Mouse (Mus musculus) neural tube, embryonic 13.5 days (tissue): ENCODE data around the gene Rab26. TPM values are rescaled to one million over a fixed set of nuclear protein-coding genes. Genes with fewer than 3 reads are reported as not detected.

Source experiments
- ATAC-seq: fragments of 200-750 bp; cut with Nextera tagmentation; 2 replicates; pipeline ENCODE4 v1.8.0; 2017; ENCODE audit warnings: low read depth, mild to moderate bottlenecking, moderate TSS enrichment, moderate library complexity
- H3K27ac ChIP-seq: fragments of 300-500 bp; sonication (generic); replicated peaks from 2 replicates; pipeline ENCODE4 v1.5.1; 2015; ENCODE audit warnings: moderate library complexity, mild to moderate bottlenecking, inconsistent platforms
- H3K27me3 ChIP-seq: fragments of 300-500 bp; sonication (generic); 2 replicates; pipeline ENCODE4 v1.6.1; 2015; ENCODE audit warnings: mild to moderate bottlenecking, inconsistent platforms
- H3K36me3 ChIP-seq: fragments of 300-500 bp; sonication (generic); 2 replicates; pipeline ENCODE4 v1.6.1; 2015; ENCODE audit warnings: mild to moderate bottlenecking, inconsistent platforms
- H3K4me1 ChIP-seq: fragments of 300-500 bp; sonication (generic); replicated peaks from 2 replicates; pipeline ENCODE4 v1.6.1; 2015; ENCODE audit warnings: inconsistent platforms
- H3K4me2 ChIP-seq: fragments of 300-500 bp; sonication (generic); 2 replicates; pipeline ENCODE4 v1.6.1; 2015; ENCODE audit warnings: inconsistent platforms, mild to moderate bottlenecking, moderate library complexity
- H3K4me3 ChIP-seq: fragments of 300-500 bp; sonication (generic); 2 replicates; pipeline ENCODE4 v1.5.1; 2015; ENCODE audit warnings: mild to moderate bottlenecking, inconsistent platforms
- H3K9ac ChIP-seq: fragments of 300-500 bp; sonication (generic); 2 replicates; pipeline ENCODE4 v1.6.1; 2015; ENCODE audit warnings: moderate library complexity, mild to moderate bottlenecking, inconsistent platforms
- H3K9me3 ChIP-seq: fragments of 300-500 bp; sonication (generic); 2 replicates; pipeline ENCODE4 v1.6.1; 2016; ENCODE audit warnings: inconsistent platforms
- WGBS: fragments of 180-500 bp; shearing (Covaris S2); methylation state at CpG from one replicate; pipeline ENCODE4 v1.1.7; 2015; 5-methylcytosine and 5-hydroxymethylcytosine counted together
- polyA plus RNA-seq: library from polyadenylated mRNA; unstranded; fragments of >200 nt; fragmentation: Nextera tagmentation; extraction: Ambion mirVana; gene quantifications from 2 replicates; pipeline ENCODE4 v1.2.1, GENCODE M21; 2015

Rab26 gene
- polyA plus RNA-seq, 1 experiment from 2014 or later: 1.5 TPM

GRCm38 (mm10) chr17:24504085-24504484, 29.9 kb downstream of the Rab26 start:
- Histone ChIP-seq H3K9me3 (no peaks in the 10 kb centered on the region), H3K4me2 (no peak overlapping the region), H3K4me3 (no peak overlapping the region), H3K4me1 (peaks cover 13% of the 10 kb centered on the region), H3K9ac (no peak overlapping the region), H3K36me3 (peaks cover 98% of the 10 kb centered on the region), H3K27me3 (no peaks in the 10 kb centered on the region), H3K27ac (no peak overlapping the region)
- ATAC-seq: no peak
- 92% methylated on average over 10 of the region's 10 CpGs for WGBS

DNA sequence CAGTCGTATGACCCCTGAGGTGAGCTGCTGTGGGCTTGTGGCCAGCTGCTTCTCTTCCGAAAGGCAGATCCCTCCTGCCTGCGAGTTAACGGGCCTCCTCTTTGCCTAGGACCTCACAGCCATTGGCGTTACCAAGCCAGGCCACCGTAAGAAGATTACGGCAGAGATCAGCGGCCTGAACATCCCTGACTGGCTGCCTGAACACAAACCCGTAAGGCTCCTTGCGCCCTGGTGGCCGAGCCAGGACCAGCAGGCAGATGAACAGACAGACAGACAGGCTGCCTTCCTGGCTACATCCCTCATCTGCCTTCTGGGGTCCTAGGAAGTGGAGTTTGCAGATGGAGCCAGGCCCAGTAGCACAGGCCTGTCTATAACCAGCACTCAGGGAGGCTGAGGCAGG, 31.8 kb downstream of the Rab26 start:
- Histone ChIP-seq H3K27me3 (no peaks in the 10 kb centered on the region), H3K4me3 (no peak overlapping the region)
- no peak for ATAC-seq

DNA sequence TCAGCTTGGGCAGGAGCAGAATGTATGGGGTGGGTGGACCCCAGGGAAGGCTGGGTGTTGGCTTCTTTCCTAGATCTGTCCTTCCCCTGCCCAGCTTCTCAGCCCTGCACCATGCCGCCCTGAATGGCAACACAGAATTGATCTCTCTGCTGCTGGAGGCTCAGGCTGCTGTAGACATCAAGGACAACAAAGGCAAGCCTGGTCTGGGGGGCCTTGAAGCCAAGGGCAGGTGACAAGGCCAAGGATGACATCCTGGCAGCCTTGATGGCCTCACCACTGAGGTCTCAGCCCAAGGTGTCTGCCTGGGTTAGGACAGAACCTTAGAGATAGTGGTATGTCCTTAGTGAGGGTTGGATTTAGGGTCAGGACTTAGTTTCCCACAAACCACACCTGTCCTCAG, 38.0 kb downstream of the Rab26 start:
- no peak for ATAC-seq
- H3K4me3 ChIP-seq: no peak overlapping the region
- peaks cover 51% of the 10 kb centered on the region for H3K36me3 ChIP-seq
- H3K9ac ChIP-seq: 0 out of 2 replicates have a peak overlapping the region, but pooled peaks have one; percentile 34
- no peak overlapping the region for H3K4me2 ChIP-seq
- peaks cover 18% of the 10 kb centered on the region for H3K4me1 ChIP-seq
- H3K9me3 ChIP-seq: no peaks in the 10 kb centered on the region
- H3K27me3 ChIP-seq: no peaks in the 10 kb centered on the region
- WGBS: 86% methylated on average over 1 of the region's 1 CpGs
- no peak overlapping the region for H3K27ac ChIP-seq

More for the DNA sequence above, 31.8 kb downstream of the Rab26 start:
- Histone ChIP-seq H3K4me1 (peaks cover 13% of the 10 kb centered on the region), H3K36me3 (peaks cover 98% of the 10 kb centered on the region), H3K9me3 (no peaks in the 10 kb centered on the region), H3K4me2 (no peak overlapping the region), H3K9ac (no peak overlapping the region), H3K27ac (no peak overlapping the region)
- WGBS: 48% methylated on average over 11 of the region's 11 CpGs

DNA sequence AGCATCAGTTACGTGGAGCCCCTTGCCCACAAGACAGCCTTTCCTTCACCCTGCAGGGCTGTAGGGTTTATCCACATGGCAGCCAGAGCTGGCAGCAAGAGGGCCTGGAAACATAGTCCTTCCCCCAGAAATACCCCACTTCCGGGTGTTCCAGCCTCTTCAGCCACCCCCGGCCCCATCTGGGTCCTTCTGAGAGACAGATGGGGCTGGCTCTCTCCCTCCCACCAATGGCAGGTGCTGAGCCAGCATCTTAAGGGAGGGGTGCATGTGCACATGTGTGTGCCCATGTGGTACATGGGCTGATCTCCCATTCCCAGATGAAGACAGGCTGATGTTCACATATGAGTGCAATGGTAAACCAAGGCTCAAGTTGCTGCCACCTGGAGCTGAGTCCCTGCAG, 38.6 kb downstream of the Rab26 start:
- WGBS: 84% methylated on average over 3 of the region's 3 CpGs
- H3K9ac ChIP-seq: 0 out of 2 replicates have a peak overlapping the region, but pooled peaks have one; percentile 17
- no peak for ATAC-seq
- H3K4me3 ChIP-seq: no peak overlapping the region
- H3K9me3 ChIP-seq: no peaks in the 10 kb centered on the region
- no peak overlapping the region; the same call in 1 of the 2 replicates for H3K27ac ChIP-seq
- peaks cover 24% of the 10 kb centered on the region for H3K4me1 ChIP-seq
- H3K36me3 ChIP-seq: peaks cover 45% of the 10 kb centered on the region
- H3K27me3 ChIP-seq: no peaks in the 10 kb centered on the region
- H3K4me2 ChIP-seq: no peak overlapping the region

GRCm38 (mm10) chr17:24494627-24495335, 39.2 kb downstream of the Rab26 start:
- Histone ChIP-seq H3K4me2 (no peak overlapping the region), H3K9ac (no peak overlapping the region), H3K4me3 (no peak overlapping the region), H3K27me3 (no peaks in the 10 kb centered on the region), H3K36me3 (peaks cover 40% of the 10 kb centered on the region), H3K4me1 (peaks cover 31% of the 10 kb centered on the region), H3K9me3 (no peaks in the 10 kb centered on the region), H3K27ac (no peak overlapping the region; the same call in 1 of the 2 replicates)
- 32% methylated on average over 2 of the region's 2 CpGs for WGBS
- ATAC-seq: no peak

DNA sequence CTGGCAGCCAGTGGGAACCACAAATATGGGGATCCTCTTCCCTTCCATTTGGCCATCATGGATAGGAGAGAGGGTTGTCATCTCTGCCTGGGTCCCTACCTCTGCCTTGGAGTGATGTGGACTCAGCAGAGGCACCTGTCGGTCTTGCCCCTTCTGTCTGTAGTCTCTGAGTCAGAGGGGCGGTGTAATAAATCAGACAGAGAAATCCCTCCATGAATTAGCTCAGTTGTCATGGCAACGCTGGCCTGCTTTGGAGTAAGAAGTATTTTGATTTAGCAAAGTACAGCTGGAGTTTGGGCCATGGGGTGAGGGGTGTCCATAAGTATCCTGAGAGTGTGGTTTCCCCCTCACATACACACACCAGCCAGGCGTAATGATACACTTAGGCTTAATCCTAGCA, 43.6 kb downstream of the Rab26 start:
- Histone ChIP-seq H3K27ac (peak overlapping the region; percentile 98; the same call in 1 of the 2 replicates), H3K36me3 (no peaks in the 10 kb centered on the region), H3K27me3 (no peaks in the 10 kb centered on the region), H3K9me3 (no peaks in the 10 kb centered on the region), H3K4me3 (peak overlapping the region; percentile 78), H3K9ac (peak overlapping the region; percentile 97), H3K4me2 (peak overlapping the region; percentile 85), H3K4me1 (peaks cover 51% of the 10 kb centered on the region)
- WGBS: 67% methylated on average over 4 of the region's 4 CpGs
- no peak for ATAC-seq

- WGBS: 8% methylated on average over 19 of the region's 19 CpGs
Observed at GRCm38 (mm10) chr17:24489265-24490030, 44.6 kb downstream of the Rab26 start.

DNA sequence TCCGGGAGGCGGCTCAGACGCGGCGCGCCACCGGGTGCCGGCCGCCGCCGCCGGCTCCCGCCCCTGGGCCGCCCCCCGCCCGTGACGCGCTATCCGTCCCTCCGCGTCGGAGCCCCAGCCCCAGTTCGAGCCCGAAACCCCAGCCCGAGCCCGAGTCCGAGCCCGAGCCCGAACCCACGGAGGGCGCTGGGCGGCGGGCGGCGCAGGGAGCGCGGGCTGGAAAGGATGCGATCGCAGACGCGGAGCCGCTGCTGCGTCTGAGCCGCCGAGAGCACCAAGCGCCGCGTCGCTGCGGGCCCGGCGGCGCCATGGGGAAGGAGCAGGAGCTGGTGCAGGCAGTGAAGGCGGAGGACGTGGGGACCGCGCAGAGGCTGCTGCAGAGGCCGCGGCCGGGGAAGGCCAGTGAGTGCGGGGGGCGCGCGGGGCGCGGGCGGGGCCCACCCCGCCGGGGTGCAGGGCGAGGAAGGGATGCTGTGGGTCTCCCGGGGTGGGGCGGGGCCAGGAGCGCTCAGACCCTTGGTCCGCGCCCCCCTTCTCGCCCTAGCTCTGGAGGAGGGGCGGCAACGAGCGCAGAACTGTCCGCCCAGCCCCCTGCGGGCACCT, 45.2 kb downstream of the Rab26 start:
- no peaks in the 10 kb centered on the region for H3K27me3 ChIP-seq
- under 1% methylated on average over 68 of the region's 81 CpGs for WGBS
- peak overlapping the region; percentile 78 for H3K4me3 ChIP-seq
- peak overlapping the region; percentile 98 for H3K27ac ChIP-seq
- H3K36me3 ChIP-seq: no peaks in the 10 kb centered on the region
- H3K4me2 ChIP-seq: peak overlapping the region; percentile 85
- H3K9me3 ChIP-seq: no peaks in the 10 kb centered on the region
- peak; percentile 79 for ATAC-seq
- peak overlapping the region; percentile 97 for H3K9ac ChIP-seq
- H3K4me1 ChIP-seq: peaks cover 44% of the 10 kb centered on the region

More at GRCm38 (mm10) chr17:24489265-24490030, 44.6 kb downstream of the Rab26 start:
- Histone ChIP-seq H3K9ac (peak overlapping the region; percentile 97), H3K36me3 (no peaks in the 10 kb centered on the region), H3K4me2 (peak overlapping the region; percentile 85), H3K9me3 (no peaks in the 10 kb centered on the region), H3K27me3 (no peaks in the 10 kb centered on the region), H3K27ac (peak overlapping the region; percentile 98), H3K4me3 (peak overlapping the region; percentile 78), H3K4me1 (peaks cover 46% of the 10 kb centered on the region)
- ATAC-seq: peak; percentile 62

- under 1% methylated on average over 43 of the region's 45 CpGs for WGBS
- peaks cover 44% of the 10 kb centered on the region for H3K4me1 ChIP-seq
Observed at GRCm38 (mm10) chr17:24488186-24488661, 45.8 kb downstream of the Rab26 start, which contains the start of gene Caskin1. TSS of gene Caskin1 (plus strand) at chr17:24488601.

GRCm38 (mm10) chr17:24485090-24485860, 48.7 kb downstream of the Rab26 start:
- Histone ChIP-seq H3K4me3 (no peak overlapping the region), H3K9me3 (no peaks in the 10 kb centered on the region), H3K27ac (peak overlapping the region; percentile 52), H3K4me2 (peak overlapping the region; percentile 21), H3K27me3 (no peaks in the 10 kb centered on the region), H3K9ac (peak overlapping the region; percentile 51), H3K36me3 (no peaks in the 10 kb centered on the region), H3K4me1 (peaks cover 33% of the 10 kb centered on the region)
- WGBS: 42% methylated on average over 11 of the region's 11 CpGs
- ATAC-seq: no peak

More at GRCm38 (mm10) chr17:24488186-24488661, 45.8 kb downstream of the Rab26 start, which contains the start of gene Caskin1:
- Histone ChIP-seq H3K9ac (peak within 1 kb of the TSS; percentile 97), H3K36me3 (no peaks in the 10 kb centered on the region), H3K9me3 (no peaks in the 10 kb centered on the region), H3K4me3 (peak within 1 kb of the TSS; percentile 78), H3K27me3 (no peaks in the 10 kb centered on the region), H3K27ac (peak within 1 kb of the TSS; percentile 98), H3K4me2 (peak within 1 kb of the TSS; percentile 85)
- peak; percentile 46 for ATAC-seq

- Histone ChIP-seq H3K27ac (no peak overlapping the region), H3K9ac (no peak overlapping the region), H3K9me3 (no peaks in the 10 kb centered on the region), H3K4me1 (peaks cover 27% of the 10 kb centered on the region), H3K36me3 (no peaks in the 10 kb centered on the region), H3K4me3 (no peak overlapping the region), H3K27me3 (no peaks in the 10 kb centered on the region), H3K4me2 (no peak overlapping the region)
- 65% methylated on average over 3 of the region's 3 CpGs for WGBS
- no peak for ATAC-seq
Observed at GRCm38 (mm10) chr17:24483495-24483894, 50.5 kb downstream of the Rab26 start.
